Comparison of ENCODE assay signal across 9 mouse cellular contexts in genomic region chr11:76893570-76893969, GRCm38 (mm10). TPM values are rescaled to one million over a fixed set of nuclear protein-coding genes. Genes with fewer than 3 reads are reported as not detected.
DNase-seq lines count a peak whose midpoint lies in the region; ATAC-seq and TF ChIP-seq lines count a peak whose summit lies in the region.
"Had no signal": no experiment of that assay in that cellular context is flagged by ENCODE, and none has a peak within 500 bp of the region (broad histone marks: within the 10 kb centered on the region; RNA-seq: fewer than 3 reads in every experiment).

No protein-coding gene starts in this region.

- H3K4me3 ChIP-seq in embryonic facial prominence, embryonic 14.5 days (ENCODE audit: low read depth, low read length) = no peak overlapping the region
- H3K4me3 ChIP-seq in intestine, postnatal 0 days (ENCODE audit: low read depth, low read length) = no peak overlapping the region
- no peak overlapping the region for H3K4me3 ChIP-seq in forebrain, embryonic 16.5 days (replicated peaks; ENCODE audit: low read length)
- no peak overlapping the region for H3K4me3 ChIP-seq in hindbrain, embryonic 14.5 days (replicated peaks; ENCODE audit: low read length)
- H3K4me3 ChIP-seq: forebrain, embryonic 13.5 days had no signal

- H3K4me1 ChIP-seq in embryonic facial prominence, embryonic 14.5 days (ENCODE audit: control insufficient read depth, insufficient read depth, low read length) = peaks cover 4% of the 10 kb centered on the region; the same call in 1 of the 2 replicates
- H3K4me1 ChIP-seq in intestine, postnatal 0 days (replicated peaks; ENCODE audit: control insufficient read depth, insufficient read depth, low read length) = peaks cover 7% of the 10 kb centered on the region; the same call in 1 of the 2 replicates
- no peaks in the 10 kb centered on the region for H3K4me1 ChIP-seq in forebrain, embryonic 16.5 days (replicated peaks; ENCODE audit: control insufficient read depth, insufficient read depth, low read length)
- no peaks in the 10 kb centered on the region for H3K4me1 ChIP-seq in hindbrain, embryonic 14.5 days (replicated peaks; ENCODE audit: control insufficient read depth, insufficient read depth, low read length)

- no peaks in the 10 kb centered on the region for H3K36me3 ChIP-seq in embryonic facial prominence, embryonic 14.5 days (ENCODE audit: control insufficient read depth, insufficient read depth, low read length)
- no peaks in the 10 kb centered on the region for H3K36me3 ChIP-seq in intestine, postnatal 0 days (ENCODE audit: control insufficient read depth, insufficient read depth)
- H3K36me3 ChIP-seq in forebrain, embryonic 16.5 days (ENCODE audit: control insufficient read depth, insufficient read depth) = no peaks in the 10 kb centered on the region
- H3K36me3 ChIP-seq in hindbrain, embryonic 14.5 days (replicated peaks; ENCODE audit: control insufficient read depth, insufficient read depth) = no peaks in the 10 kb centered on the region

- WGBS in embryonic facial prominence, embryonic 14.5 days = 27% methylated on average over 4 of the region's 4 CpGs
- WGBS in intestine, postnatal 0 days = 12% methylated on average over 4 of the region's 4 CpGs
- 40% methylated on average over 4 of the region's 4 CpGs for WGBS in forebrain, embryonic 16.5 days
- WGBS in hindbrain, embryonic 14.5 days = 30% methylated on average over 4 of the region's 4 CpGs

- no peak overlapping the region for H3K9ac ChIP-seq in embryonic facial prominence, embryonic 14.5 days (ENCODE audit: low read depth, low read length)
- no peak overlapping the region for H3K9ac ChIP-seq in intestine, postnatal 0 days (ENCODE audit: low read depth, low read length)
- H3K9ac ChIP-seq in forebrain, embryonic 16.5 days (replicated peaks; ENCODE audit: low read depth, low read length) = no peak overlapping the region
- H3K9ac ChIP-seq in hindbrain, embryonic 14.5 days = no peak overlapping the region
- H3K9ac ChIP-seq: forebrain, embryonic 13.5 days had no signal

- ATAC-seq in embryonic facial prominence, embryonic 14.5 days (ENCODE audit: low read depth) = 0 out of 2 replicates have a peak, but pooled peaks have one; percentile 30
- no peak for ATAC-seq in intestine, postnatal 0 days
- no peak for ATAC-seq in inflammation-experienced regulatory T-cells, adult 6 months
- ATAC-seq in forebrain, embryonic 16.5 days = no peak
- no peak for ATAC-seq in hindbrain, embryonic 14.5 days (ENCODE audit: low FRiP score)
- ATAC-seq: forebrain, embryonic 13.5 days had no signal

- H3K27me3 ChIP-seq in embryonic facial prominence, embryonic 14.5 days (replicated peaks; ENCODE audit: control insufficient read depth, insufficient read depth, low read length) = no peaks in the 10 kb centered on the region
- no peaks in the 10 kb centered on the region for H3K27me3 ChIP-seq in intestine, postnatal 0 days (replicated peaks; ENCODE audit: control insufficient read depth, insufficient read depth, low read length)
- no peaks in the 10 kb centered on the region for H3K27me3 ChIP-seq in forebrain, embryonic 16.5 days (replicated peaks; ENCODE audit: control insufficient read depth, insufficient read depth, low read length)
- H3K27me3 ChIP-seq in hindbrain, embryonic 14.5 days (ENCODE audit: control insufficient read depth, insufficient read depth, low read length) = no peaks in the 10 kb centered on the region
- H3K27me3 ChIP-seq: forebrain, embryonic 13.5 days had no signal

- H3K4me2 ChIP-seq in embryonic facial prominence, embryonic 14.5 days (ENCODE audit: low read depth, low read length) = no peak overlapping the region
- no peak overlapping the region for H3K4me2 ChIP-seq in intestine, postnatal 0 days (replicated peaks; ENCODE audit: low read depth)
- H3K4me2 ChIP-seq in forebrain, embryonic 16.5 days (ENCODE audit: low read length) = no peak overlapping the region
- no peak overlapping the region for H3K4me2 ChIP-seq in hindbrain, embryonic 14.5 days (replicated peaks)
- H3K4me2 ChIP-seq: forebrain, embryonic 13.5 days had no signal

- peak; percentile 28 for TF ChIP-seq CTCF in intestine, postnatal 0 days (IDR thresholded peaks at IDR 0.05; ENCODE audit: low read depth)

- H3K27ac ChIP-seq in embryonic facial prominence, embryonic 14.5 days (replicated peaks; ENCODE audit: low read depth, low read length) = no peak overlapping the region
- peak overlapping the region; percentile 29; the same call in 1 of the 2 replicates for H3K27ac ChIP-seq in intestine, postnatal 0 days (ENCODE audit: low read depth, low read length)
- no peak overlapping the region for H3K27ac ChIP-seq in forebrain, embryonic 16.5 days (ENCODE audit: low read length)
- H3K27ac ChIP-seq in hindbrain, embryonic 14.5 days = no peak overlapping the region
- H3K27ac ChIP-seq: forebrain, embryonic 13.5 days had no signal

- H3K9me3 ChIP-seq in embryonic facial prominence, embryonic 14.5 days (ENCODE audit: control insufficient read depth, low read length) = no peaks in the 10 kb centered on the region
- H3K9me3 ChIP-seq in intestine, postnatal 0 days (ENCODE audit: control insufficient read depth) = no peaks in the 10 kb centered on the region
- no peaks in the 10 kb centered on the region for H3K9me3 ChIP-seq in forebrain, embryonic 16.5 days (ENCODE audit: control insufficient read depth, low read length)
- no peaks in the 10 kb centered on the region for H3K9me3 ChIP-seq in hindbrain, embryonic 14.5 days (ENCODE audit: control insufficient read depth, low read length)
- H3K9me3 ChIP-seq: forebrain, embryonic 13.5 days had no signal

- peak; percentile 39 for DNase-seq in adrenal gland, adult 8-10 months
- peak; percentile 64 for DNase-seq in embryonic facial prominence, embryonic 14.5 days (ENCODE audit: low spot score)
- peak; percentile 44 to 71 for DNase-seq in lung, adult 18-20 months
- DNase-seq in B cell, adult 2 months = no peak
- DNase-seq in hindbrain, embryonic 14.5 days (ENCODE audit: low spot score) = no peak

RNA-seq across cellular contexts. Expression of gene Tmigd1, which starts 8.4 kb away (rescaled TPM):
- total RNA-seq in adrenal gland, adult 8-10 months (2022) = under 1 TPM; 0.34 to 0.66 (median 0.60) TPM
- polyA plus RNA-seq in embryonic facial prominence, embryonic 14.5 days (2014; fragmentation: Nextera tagmentation; extraction: Ambion mirVana) = 0.62 and 1.5 TPM in 2 replicates
- 55.0 and 64.1 TPM in 2 replicates for polyA plus RNA-seq in intestine, postnatal 0 days (2015; fragmentation: Nextera tagmentation; extraction: Ambion mirVana)
- polyA plus RNA-seq in inflammation-experienced regulatory T-cells, adult 6 months (2017; shearing (Covaris generic)) = 1 to 10 TPM in 2 of 3 experiments, under 1 TPM in 1; 0.42 to 2.8 (median 1.1) TPM
- not detected in 2 replicates for polyA plus RNA-seq in forebrain, embryonic 16.5 days (2015; fragmentation: Nextera tagmentation; extraction: Ambion mirVana)
- not detected in 2 replicates for polyA plus RNA-seq in hindbrain, embryonic 14.5 days (2014; fragmentation: Nextera tagmentation; extraction: Ambion mirVana)

RNA-seq across cellular contexts. Expression of gene Blmh, which starts 31.0 kb away (rescaled TPM):
- total RNA-seq in adrenal gland, adult 8-10 months (2022) = 10 to 100 TPM; 39.2 to 45.7 (median 42.8) TPM
- 127 and 137 TPM in 2 replicates for polyA plus RNA-seq in embryonic facial prominence, embryonic 14.5 days (2014; fragmentation: Nextera tagmentation; extraction: Ambion mirVana)
- polyA plus RNA-seq in intestine, postnatal 0 days (2015; fragmentation: Nextera tagmentation; extraction: Ambion mirVana) = 56.7 and 60.9 TPM in 2 replicates
- 100 to 1,000 TPM in 1 of 3 experiments, 10 to 100 TPM in 2; 83.8 to 135 (median 88.1) TPM for polyA plus RNA-seq in inflammation-experienced regulatory T-cells, adult 6 months (2017; shearing (Covaris generic))
- 128 and 136 TPM in 2 replicates for polyA plus RNA-seq in forebrain, embryonic 16.5 days (2015; fragmentation: Nextera tagmentation; extraction: Ambion mirVana)
- polyA plus RNA-seq in hindbrain, embryonic 14.5 days (2014; fragmentation: Nextera tagmentation; extraction: Ambion mirVana) = 113 and 120 TPM in 2 replicates

RNA-seq across cellular contexts. Expression of gene Cpd, which starts 46.8 kb away (rescaled TPM):
- 10 to 100 TPM; 35.5 to 54.1 (median 45.7) TPM for total RNA-seq in adrenal gland, adult 8-10 months (2022)
- polyA plus RNA-seq in embryonic facial prominence, embryonic 14.5 days (2014; fragmentation: Nextera tagmentation; extraction: Ambion mirVana) = 22.7 and 23.2 TPM in 2 replicates
- 10.1 and 11.0 TPM in 2 replicates for polyA plus RNA-seq in intestine, postnatal 0 days (2015; fragmentation: Nextera tagmentation; extraction: Ambion mirVana)
- 1 to 10 TPM; 3.8 to 5.5 (median 5.5) TPM for polyA plus RNA-seq in inflammation-experienced regulatory T-cells, adult 6 months (2017; shearing (Covaris generic))
- 7.0 and 7.4 TPM in 2 replicates for polyA plus RNA-seq in forebrain, embryonic 16.5 days (2015; fragmentation: Nextera tagmentation; extraction: Ambion mirVana)
- 12.7 TPM in 2 replicates for polyA plus RNA-seq in hindbrain, embryonic 14.5 days (2014; fragmentation: Nextera tagmentation; extraction: Ambion mirVana)

Comparison
In these comparisons a context has a peak if more than half of its experiments do, and no peak if none do; other contexts are left out.
1. DNase-seq: peak in adrenal gland, adult 8-10 months (single experiment), embryonic facial prominence, embryonic 14.5 days (single experiment) and lung, adult 18-20 months (2 of 2); none in B cell, adult 2 months (0 of 2) and hindbrain, embryonic 14.5 days (single experiment).
2. RNA of gene Tmigd1, which starts 8.4 kb away (polyA plus RNA-seq): 55.0 to 64.1 TPM in intestine, postnatal 0 days; 0.62 to 1.5 TPM in embryonic facial prominence, embryonic 14.5 days, 0.42 to 2.8 TPM in inflammation-experienced regulatory T-cells, adult 6 months, not detected in hindbrain, embryonic 14.5 days and not detected in forebrain, embryonic 16.5 days; every median in the first group is over 10 times any median in the second.